Mouse (Mus musculus) Muller cell, postnatal 12 days (primary cell): ENCODE results near the gene Olfr463.
"Not testable (repeated sequence)": the region's sequence is repeated elsewhere in the genome, so short reads cannot be mapped to it uniquely, and the experiment has no call there.

Experiments used
- DNase-seq: peaks from one replicate; pipeline ENCODE4 v3.0.0-alpha.2; 2015; ENCODE audit errors: inconsistent ontology term

Gene Olfr463

DNA sequence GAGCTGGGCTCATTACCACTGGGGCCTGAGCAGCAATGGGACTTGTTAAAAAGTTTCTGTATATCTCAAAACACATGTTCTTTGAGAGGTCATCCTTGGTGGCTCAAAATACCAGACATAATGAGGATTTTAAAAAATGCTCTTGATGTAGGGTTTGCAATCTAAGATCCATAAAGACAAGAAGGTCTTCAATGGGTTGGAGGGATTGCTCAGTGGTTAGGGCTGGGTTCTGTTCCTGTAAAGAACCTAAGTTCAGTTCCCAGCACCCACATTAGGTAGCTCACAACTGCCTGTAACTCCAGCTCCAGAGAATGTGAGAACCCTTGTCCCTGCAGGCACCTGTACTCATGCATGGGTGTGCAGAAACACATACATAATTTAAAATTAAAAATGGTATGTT lies at the start of gene Olfr463:
TSS of gene Olfr463 (minus strand) at position 101 of the 400 bp plus-strand sequence.
- no peak for DNase-seq

DNA sequence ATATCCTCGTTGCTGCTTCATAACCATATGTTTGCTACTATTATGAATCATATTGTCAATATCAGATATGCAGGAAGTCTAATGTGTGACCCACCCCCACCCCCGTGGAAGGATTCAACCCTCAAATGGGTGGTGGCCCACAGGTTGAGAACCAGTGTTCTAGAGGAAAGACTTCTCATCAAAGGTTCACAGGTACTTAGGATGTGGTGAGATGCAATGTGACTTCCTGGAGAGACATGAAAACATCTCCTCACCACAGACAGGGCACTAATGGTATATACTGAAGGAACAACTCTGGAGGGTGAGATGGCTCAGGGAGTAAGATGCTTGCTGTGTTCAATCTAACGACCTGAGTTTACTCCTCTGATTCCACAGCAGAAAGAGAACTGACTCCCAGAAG lies 38.3 kb upstream of the Olfr463 start:
- no peak for DNase-seq

DNA sequence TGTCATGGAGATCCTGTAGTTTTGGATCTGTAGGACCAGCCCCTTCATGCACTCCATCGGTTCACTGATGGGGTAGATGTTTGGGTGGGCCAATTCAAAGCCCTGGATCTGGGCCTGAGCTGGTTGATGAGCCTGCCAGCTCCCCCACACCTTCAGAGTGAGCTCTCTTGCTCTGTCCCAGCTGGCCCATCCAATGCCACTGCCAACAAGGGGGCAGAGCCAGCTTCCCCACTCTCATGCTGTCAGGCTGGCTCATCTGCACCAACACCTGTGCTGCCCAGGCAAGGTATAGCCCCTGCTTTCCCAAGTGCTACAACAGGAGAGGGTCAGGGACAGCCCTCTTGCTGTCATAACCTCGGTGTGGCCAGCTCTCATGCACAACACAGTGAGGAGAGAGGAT lies 36.5 kb upstream of the Olfr463 start:
- DNase-seq = no peak

DNA sequence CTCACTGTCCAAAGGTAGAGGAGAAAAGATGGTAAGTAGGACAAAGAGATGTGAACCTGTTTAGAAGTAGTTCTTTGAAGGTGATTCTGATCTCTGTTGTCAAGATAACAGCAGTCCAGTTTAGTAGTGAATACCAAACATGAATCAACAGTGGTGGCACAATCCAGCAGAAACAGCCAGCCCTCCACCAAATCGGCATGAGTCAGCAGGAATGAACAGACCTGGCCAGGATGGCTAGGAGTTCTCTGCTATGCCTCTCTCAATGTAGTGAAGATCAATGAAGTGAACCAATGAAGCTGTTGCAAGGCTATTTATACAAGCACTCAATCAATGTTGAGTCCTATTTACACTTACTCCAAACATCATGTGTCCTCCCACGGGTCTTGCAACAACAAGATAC lies 33.2 kb upstream of the Olfr463 start:
- no peak for DNase-seq

DNA sequence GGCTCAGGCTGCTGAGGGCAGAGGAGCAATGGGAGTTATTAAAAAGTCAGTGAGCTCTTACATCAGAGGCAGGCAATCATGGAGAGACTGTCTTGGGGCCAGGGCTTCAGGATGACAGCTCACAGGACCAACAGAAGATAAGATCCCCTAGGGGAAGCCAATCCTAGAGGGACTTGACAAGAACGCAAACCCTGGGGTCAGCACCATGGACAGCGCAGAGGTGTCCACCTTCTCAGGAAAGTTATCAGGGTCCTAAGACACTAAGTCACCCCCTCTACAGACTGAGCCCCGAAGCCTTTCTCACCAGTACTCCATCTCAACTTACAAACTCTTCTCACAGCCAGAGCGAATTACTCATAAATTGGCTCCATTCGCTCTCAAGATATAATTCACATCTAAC lies 23.8 kb upstream of the Olfr463 start, which contains the start of gene Olfr464:
TSS of gene Olfr464 (minus strand) at position 2 of the 400 bp plus-strand sequence.
- peak; percentile 2 for DNase-seq

DNA sequence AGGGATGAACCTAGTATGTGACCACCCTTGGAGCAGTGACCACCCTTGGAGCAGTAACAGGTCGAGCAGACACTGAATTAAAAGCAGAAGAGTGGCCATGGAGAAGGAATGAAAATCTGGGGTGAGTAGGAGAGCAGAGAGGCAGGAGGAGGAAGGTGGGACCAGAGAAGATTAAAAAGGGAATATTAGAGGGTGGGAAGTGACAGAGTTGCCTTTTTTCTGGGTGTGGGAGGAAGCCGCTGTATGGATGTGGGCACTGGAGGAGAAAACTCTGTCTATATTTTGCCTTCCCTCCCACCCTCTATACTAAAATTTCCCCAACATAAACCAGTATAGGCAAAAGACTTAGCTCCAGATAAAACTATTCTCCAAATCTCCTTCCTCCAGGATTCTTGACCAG lies 23.1 kb upstream of the Olfr463 start:
- no peak for DNase-seq

DNA sequence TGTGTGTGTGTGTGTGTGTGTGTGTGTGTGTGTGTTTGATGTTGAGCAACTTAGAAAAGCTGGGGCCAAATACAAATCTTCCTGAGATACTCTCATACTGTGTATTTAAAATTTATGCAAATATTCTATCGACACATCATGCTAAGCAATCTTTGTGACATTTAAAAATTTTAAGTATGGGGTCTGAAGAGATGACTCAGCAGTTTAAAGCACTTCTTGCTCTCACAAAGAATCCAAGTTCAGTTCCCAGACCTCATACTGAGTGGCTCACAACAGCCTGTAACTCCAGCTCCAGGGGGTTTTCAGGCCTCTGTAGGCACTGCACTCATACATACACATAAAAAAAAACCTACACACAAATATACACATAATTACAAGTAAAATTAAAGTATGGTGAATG lies 18.8 kb upstream of the Olfr463 start:
- DNase-seq = no peak

DNA sequence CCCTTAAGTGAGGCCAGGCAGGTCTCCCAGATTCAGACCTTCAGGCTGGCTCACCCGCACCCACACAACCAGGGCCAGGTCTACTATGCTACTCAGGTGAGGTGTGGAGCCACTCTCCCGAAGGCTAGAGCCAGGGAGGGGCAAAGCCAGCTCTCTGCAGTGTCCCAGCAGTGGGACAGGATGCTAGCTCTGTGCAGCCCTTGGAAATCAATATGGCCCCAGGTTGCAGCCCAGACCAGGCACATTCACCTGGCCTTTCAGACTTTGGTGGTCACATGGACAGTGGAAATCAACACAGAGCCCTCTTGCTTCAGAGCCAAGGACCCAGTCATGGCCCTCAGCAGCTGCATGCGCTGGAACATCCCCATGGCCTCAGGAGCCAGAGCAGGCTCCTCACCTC lies 7.1 kb upstream of the Olfr463 start:
- no peak for DNase-seq

DNA sequence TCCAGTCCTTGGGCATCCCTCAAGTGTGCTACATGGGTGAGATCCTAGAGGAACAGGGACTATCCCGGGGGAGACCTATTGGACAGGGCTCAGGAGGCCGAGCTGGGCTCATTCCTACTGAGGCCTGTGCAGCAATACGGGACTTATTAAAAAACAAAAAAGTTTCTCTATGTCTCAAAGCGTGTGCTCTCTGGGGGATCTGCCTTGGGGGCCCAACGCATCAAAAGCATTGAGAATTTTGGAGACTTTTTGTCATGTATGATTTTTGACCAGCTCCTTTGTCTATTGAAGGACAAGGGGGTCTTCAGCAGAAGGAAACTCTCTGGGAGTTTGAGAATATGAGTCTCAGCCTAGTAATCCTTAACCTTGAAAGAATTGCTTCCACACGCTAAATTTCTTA lies 5.0 kb downstream of the Olfr463 start, which contains the start of gene Olfr462:
TSS of gene Olfr462 (minus strand) at position 101 of the 400 bp plus-strand sequence.
- DNase-seq = no peak

DNA sequence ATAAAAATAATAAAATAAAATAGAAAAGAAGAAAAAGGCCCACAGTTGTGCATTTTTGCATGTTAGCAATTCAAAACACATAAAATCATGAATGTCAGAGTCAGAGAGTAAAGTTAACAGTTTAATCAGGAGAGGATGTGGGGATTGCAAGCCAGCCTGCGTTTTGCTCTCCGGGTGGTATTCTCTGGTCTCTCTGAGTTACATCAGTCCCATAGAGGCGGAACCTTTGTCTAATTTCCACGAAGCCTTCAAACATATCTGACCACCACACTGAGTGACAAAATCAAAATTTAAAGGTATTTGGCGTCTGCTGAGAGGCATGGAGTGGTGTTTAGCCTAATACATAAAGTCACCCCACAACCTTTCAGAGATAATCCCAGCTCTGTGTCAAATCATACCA lies 12.3 kb downstream of the Olfr463 start:
- DNase-seq = no peak

DNA sequence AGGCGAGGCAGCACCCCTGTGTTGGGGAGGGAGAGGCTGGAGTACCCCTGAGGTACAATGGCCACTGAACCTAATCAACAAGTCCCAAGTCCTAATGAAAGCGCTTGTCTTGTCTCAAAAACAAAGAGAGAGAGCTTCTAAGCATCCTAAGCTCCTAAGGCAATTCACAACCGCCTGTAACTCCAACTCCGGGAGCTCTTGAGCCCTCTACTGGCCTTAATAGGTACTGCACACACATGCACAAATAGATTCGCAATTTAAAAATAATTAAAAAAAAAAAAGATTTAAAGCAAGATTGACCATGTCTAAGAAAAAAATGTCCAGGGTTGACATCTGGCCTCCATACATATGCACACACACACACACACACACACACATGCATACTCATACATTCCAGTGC lies 13.7 kb downstream of the Olfr463 start:
- DNase-seq = no peak

DNA sequence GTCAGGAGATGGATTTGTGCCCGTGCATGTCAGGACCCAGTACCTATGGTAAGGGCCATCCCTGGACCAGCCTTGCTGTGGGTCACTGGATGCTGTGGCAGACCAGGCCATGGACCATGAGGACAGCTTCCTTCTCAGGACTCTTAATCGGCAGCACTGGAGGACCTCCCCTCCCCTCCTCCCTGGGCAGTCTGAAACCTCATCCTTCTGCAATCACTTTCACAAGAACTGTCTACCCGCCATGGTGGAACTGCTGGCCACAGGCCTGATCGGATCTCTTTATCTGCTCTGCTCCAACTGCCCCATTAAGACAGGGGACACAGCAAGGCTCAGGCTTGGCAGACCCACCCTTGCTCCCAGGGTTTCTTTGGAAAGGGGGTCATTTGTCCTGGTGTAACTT lies 15.5 kb downstream of the Olfr463 start:
- no peak for DNase-seq

DNA sequence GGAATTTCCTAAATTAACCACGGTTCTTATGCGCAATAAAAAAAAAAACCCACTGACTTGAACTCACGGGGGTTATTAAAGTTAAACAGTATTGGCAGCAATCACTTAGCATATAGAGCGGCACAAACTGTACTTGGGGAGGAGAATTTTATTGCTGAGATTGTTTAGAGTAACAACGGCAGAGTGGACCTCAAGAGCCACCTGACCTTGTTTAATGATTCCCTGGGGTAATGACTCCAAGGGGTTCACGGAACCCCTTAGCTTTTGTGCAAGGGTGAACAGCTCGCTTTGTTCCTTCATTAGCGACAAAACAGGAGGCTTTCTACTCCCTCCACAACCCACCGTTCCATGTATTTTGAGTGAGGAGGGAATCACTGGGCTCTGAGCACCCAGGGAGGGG lies 17.4 kb downstream of the Olfr463 start:
- no peak for DNase-seq

DNA sequence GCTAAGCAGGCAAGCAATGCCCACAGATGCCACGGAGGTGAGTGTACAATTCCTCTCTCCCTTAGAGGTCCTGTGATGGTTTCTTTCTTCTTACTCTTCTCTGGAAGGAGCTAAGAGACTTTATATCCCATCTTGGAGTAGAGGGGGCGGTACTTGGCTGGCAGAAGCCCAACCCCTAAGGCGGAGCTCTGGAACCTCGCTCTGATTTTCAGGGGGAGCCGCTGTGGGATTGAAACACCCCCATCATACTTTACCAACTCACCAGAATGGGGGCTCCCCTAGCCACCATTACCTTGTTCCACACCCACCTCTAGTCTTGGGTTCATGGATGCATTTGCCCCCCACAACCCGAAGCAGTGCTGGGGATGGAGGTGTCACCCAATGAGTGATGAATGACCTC lies 21.8 kb downstream of the Olfr463 start, which contains the start of gene Epx:
TSS of gene Epx (minus strand) at position 101 of the 400 bp plus-strand sequence.
- DNase-seq = no peak

DNA sequence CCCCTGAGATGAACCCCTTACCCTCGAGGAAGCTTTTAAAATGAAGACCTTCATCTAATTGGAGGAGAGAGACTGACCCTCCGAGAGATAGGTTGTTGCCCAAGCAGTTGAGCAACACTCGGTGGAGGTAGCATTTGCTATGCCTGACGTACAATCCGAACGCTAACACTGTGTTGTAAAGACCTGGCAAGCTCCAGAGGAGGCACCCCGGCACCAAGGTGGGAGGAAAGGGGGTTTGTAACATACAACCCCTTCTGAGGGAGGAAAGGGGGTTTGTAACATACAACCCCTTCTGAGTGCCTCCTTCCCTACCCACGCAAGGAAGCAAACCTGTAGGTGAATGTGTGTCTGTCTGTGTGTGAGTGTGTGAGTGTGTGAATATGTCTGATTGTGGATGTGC lies 25.4 kb downstream of the Olfr463 start:
- no peak for DNase-seq

DNA sequence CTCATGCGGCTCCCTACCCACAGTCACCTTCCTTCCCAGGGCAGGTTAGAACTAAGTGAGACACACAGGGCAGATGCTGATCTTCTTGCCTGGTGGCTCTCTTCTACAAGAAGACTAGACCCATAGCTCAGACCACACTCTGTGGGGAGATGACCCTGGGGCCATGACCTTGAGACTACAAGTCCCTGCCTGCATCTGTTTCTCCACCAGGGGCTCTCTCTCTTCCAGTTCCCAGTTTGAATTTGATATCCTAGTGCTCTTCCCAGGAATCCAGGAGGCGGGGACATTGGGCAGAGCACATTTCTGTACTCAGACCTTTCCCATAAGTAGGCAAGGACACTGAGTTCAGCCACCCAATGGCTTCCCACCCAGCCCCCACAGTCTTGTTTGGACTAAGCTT lies 27.1 kb downstream of the Olfr463 start:
- DNase-seq = no peak

DNA sequence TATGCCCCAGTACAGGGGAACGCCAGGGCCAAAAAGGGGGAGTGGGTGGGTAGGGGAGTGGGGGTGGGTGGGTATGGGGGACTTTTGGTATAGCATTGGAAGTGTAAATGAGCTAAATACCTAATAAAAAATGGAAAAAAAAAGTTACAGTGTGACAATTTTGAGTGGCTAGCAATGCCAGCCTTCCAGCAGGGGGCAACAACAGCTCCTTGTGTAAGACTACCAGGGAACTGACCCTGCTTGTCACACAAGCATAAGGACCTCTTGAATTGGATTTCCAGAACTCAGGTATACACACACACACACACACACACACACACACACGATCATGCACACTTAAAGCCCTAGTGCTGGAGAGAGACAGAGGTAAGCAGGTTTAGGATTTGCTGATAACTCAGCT lies 30.3 kb downstream of the Olfr463 start:
- not testable (repeated sequence) for DNase-seq

DNA sequence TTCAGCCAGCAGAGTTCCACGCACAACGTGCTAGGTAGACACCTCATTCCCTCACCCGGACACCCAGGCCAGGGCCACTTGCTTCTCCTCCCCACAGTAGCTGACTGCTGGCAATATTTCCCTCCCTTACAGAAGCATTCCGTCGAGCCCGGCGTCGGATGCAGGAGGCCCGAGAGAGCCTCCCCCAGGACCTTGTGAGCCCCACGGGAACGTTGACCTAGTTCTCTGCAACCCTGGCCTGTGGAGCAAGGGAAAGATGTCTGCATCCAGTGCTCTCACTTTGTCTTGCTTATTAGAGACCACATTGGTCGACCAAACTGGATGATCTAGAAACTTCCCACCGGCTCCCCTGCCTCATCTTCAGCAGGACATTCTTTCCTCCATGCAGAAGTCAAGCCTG lies 34.4 kb downstream of the Olfr463 start:
- no peak for DNase-seq

DNA sequence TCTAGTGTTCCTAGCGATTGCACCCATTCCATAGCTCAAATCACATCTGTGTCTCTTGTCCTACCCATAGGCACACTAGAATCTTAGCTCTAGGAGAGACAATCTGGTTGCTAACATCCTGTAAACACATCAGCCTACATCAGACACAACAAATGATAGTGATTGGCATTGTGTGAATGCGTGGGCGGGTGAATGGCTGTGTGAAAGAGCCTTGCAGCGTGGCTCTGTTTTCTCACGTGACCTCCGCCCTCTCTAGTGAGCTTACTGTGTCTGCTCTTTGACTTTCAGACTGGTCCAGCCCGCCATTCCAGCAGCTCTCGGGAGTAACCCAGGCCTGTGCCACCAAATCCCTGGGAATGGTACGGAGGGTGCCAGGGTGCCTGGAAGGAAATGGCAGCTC lies 36.8 kb downstream of the Olfr463 start:
- DNase-seq = no peak

DNA sequence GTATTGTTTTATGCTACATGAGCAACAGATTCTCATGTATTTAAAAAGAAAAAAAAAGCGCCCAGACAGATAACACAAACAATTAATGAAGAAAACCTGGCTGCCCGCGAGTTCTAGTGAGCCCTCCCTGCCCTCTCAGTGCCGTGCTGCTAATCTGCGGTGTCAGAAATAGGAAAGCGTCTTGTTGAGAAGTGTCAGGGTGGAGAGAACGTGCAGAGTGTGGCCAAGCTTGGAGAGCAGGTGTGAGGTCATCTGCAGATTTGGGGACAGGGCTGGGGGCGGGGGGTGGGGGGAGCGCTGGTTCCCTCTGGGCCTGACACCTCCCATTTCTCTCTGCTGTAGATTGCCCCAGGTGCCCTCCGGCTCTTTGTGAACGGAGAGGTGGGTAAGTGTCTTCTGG lies 37.9 kb downstream of the Olfr463 start:
- no peak for DNase-seq

DNA sequence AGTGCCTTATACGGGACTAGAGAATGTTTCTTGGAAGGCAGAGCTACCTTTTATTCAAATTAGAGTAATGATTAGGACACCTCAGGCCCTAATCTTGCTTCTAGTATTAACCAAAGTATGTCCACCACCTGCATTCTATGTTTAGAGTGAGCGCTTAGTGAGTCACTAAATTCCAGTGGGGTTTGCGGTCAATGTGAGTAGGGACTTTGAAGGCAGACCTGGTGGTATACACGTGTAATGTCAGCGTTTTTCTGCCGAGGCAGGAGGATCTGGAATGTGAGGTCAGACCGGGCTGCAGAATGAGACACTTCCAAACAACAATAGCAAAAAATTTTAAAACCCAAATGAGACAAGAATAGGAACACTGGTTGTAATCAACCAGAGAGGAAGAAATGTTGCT lies 42.6 kb downstream of the Olfr463 start:
- no peak for DNase-seq

DNA sequence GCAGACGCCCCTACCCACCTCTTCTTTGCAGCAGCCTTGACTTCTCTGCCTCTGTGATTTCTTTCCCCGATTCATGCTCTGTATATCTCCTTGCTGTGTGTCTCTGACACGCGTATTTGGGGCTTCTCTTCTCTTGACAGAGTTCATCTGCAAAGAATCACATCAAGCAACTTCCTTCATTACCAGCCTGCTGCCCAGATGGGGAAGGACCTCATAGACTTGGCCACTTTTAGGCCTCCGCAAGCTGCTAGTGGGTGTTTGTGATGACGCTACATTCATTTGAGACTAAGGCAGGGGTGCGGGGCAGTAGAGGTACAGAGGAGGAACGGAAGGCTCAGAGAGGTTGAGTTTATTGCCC lies 43.6 kb downstream of the Olfr463 start:
- peak; percentile 36 for DNase-seq

DNA sequence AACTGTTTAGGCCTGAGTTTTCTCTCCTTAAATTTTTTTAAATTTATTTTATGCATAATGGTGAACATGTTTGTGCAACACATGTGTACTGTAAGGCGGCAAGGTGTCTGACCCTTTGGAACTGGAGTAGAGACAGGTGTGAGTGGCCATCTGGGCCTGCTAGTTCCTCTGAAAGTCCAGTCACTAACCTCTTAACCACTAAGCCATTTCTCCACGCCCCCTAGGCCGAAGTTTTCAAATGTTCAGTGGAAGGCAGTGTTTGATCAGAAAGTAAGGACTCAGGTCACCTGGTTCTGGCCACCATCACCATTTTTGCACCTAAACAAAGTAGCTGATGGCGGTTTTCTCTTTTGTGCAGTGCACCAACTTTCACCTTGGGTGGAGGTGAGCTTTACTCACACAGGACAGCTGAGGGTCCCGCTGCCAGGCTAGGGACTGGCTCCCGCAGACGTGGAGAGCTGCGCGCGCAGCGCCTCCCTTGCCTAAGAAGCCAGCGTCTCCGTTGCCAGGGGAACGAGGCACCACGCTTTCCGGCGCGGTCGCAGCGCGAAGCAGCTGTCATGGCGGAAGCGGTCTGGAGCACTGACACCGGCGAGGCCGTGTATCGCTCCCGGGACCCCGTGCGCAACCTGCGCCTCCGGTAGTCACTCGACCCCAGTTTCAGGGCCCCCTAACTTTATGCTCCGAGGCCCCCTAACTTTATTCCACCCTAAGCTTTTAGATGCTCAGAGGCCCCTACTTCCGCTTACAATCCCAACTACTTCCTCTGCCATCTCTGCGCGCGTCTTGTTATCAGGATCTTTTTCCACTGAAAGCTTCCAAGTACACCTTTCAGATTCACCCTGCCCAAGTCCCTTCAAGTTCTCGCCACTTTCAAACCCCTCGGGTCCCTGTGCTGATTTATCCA lies 44.2 kb downstream of the Olfr463 start, which contains the start of gene Mks1:
TSS of gene Mks1 (plus strand) at position 526 of the 907 bp plus-strand sequence.
- DNase-seq = peak; percentile 91
